Mouse (Mus musculus): ENCODE measurements at regions not wholly inside any gene's neighbourhood (a gene's known extent, or its start where the extent isn't known, plus 50 kb on each side); places are given as distances from the start of the nearest gene placed in this dataset.
"Not testable (repeated sequence)": the region's sequence is repeated elsewhere in the genome, so short reads cannot be mapped to it uniquely, and the experiment has no call there.

DNA sequence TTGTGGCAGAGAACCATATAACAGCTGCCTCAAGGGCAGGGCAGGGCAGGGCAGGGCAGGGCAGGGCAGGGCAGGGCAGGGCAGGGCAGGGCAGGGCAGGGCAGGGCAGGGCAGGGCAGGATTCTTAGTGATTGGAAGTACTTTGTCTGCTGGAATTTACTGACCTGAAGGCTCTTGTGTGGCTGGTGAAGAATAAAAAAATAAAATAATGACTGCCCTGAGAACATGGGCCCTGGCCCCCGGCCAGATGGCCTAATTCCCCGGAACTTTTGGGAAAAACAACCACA lies 169.3 kb downstream of the Qk start:
- not testable (repeated sequence) for H3K4me1 ChIP-seq (ENCODE audit: control insufficient read depth, insufficient read depth, low read length); H3K27ac ChIP-seq (ENCODE audit: insufficient read depth, low read length); H3K4me3 ChIP-seq (ENCODE audit: insufficient read depth, low read length)

DNA sequence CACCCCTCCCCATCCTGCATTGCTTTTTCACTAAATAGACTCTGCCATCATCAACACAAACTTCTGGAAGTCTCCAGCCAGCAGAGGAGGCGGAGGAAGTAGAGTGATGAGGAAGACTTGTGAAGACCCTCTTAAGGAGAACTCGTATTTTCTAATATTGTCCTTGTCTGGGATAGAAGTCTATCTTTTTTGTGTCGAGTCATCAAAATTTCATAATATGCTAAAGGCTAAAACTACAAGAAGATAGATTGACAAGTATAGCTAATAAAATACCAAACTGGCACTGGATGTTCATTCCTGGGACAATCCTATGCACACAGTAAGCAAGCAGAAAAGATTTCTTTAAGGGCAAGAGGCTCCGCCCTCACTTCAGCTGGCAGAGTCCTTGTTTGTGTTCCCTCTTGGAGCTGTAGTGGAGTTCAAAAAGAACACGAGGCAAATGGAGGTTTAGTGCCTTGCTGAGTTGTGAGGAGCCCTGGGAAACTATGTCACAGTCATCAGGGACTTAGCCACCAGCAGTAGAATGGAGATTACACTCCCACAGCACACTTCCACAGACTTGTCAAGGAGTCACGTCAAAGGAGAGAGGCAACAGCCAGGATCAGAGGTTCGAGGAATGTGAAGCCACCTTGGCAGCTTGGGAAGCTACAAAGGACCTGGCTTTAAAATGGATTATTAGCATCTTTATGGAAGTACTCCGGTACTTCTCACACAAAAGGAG lies 169.8 kb downstream of the Qk start:
- no peaks in the 10 kb centered on the region for H3K4me1 ChIP-seq (ENCODE audit: control insufficient read depth, insufficient read depth, low read length)
- no peak overlapping the region for H3K4me3 ChIP-seq (ENCODE audit: insufficient read depth, low read length)
- no peak overlapping the region for H3K27ac ChIP-seq (ENCODE audit: insufficient read depth, low read length)
- TF ChIP-seq CTCF (IDR thresholded peaks at IDR 0.05; ENCODE audit: borderline replicate concordance, insufficient read depth, low read length) (no peak), POLR2A (IDR thresholded peaks at IDR 0.05; ENCODE audit: low read depth, low read length) (no peak)

DNA sequence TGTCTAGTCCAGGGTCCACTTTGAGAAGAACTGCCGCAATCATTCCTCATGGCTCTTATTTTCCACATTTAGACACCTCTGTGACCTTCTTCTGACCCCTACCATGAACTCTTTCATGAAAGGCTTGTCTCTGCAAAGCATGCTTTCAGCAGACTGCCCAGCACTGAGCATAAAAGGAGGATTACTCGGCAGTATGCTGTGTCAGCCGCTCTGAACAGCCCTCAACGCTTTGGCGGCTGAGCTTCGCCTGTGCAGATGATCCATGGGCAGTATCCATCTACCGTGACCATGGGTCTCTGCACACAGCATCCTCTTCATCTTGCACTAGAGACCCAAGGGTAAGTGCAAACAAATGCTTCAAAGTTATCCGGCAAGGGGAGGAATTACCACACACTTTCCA lies 172.5 kb downstream of the Qk start:
- no peak overlapping the region for H3K4me3 ChIP-seq (ENCODE audit: insufficient read depth, low read length)
- no peaks in the 10 kb centered on the region for H3K4me1 ChIP-seq (ENCODE audit: control insufficient read depth, insufficient read depth, low read length)
- TF ChIP-seq POLR2A (IDR thresholded peaks at IDR 0.05; ENCODE audit: low read depth, low read length) = no peak
- no peak for TF ChIP-seq CTCF (IDR thresholded peaks at IDR 0.05; ENCODE audit: borderline replicate concordance, insufficient read depth, low read length)
- H3K27ac ChIP-seq (ENCODE audit: insufficient read depth, low read length) = no peak overlapping the region

DNA sequence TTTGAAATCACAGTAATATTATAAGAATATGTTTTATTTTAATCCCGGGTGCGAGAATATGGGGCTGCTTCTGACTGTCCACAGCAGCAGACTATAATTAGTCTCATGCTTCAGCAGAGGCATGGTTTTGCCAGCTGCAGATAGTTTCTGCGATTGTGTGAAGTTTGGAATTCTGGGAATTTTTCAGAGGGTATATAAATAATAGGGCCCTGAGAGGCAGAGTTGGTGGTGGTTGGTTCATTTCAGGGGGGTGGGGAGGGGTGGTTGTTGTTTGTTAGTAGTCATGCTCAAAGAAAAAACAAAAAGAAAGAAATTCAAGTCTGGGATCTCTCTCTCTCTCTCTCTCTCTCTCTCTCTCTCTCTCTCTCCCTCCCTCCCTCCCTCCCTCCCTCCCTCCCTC lies 173.1 kb downstream of the Qk start:
- H3K4me3 ChIP-seq (ENCODE audit: insufficient read depth, low read length) = no peak overlapping the region
- no peak overlapping the region for H3K27ac ChIP-seq (ENCODE audit: insufficient read depth, low read length)
- TF ChIP-seq POLR2A (IDR thresholded peaks at IDR 0.05; ENCODE audit: low read depth, low read length) (no peak), CTCF (IDR thresholded peaks at IDR 0.05; ENCODE audit: borderline replicate concordance, insufficient read depth, low read length) (no peak)

DNA sequence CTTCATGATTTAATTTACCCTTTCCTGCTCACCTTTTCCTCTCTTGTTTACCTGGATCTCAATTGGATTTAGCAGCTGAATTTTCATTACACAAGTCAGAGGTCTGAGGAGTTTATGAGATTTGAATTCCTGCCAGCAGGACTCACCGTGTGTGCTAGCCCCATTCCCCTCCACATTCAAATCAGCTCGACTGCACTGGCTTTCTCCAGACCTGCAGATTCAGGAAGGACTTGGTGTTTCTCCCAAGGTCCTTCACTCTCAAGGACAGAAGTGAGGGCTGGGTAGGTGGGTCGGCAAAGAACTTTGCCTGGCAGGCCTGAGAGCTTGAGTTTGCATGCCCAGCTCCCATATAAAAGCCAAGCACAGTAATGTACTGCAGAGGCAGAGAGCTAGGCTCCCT lies 180.8 kb downstream of the Qk start:
- no peak overlapping the region for H3K4me3 ChIP-seq (ENCODE audit: insufficient read depth, low read length)
- TF ChIP-seq CTCF (IDR thresholded peaks at IDR 0.05; ENCODE audit: borderline replicate concordance, insufficient read depth, low read length) = no peak
- TF ChIP-seq POLR2A (IDR thresholded peaks at IDR 0.05; ENCODE audit: low read depth, low read length) = no peak
- H3K4me1 ChIP-seq (ENCODE audit: control insufficient read depth, insufficient read depth, low read length) = no peaks in the 10 kb centered on the region
- no peak overlapping the region for H3K27ac ChIP-seq (ENCODE audit: insufficient read depth, low read length)

More for the DNA sequence above, 173.1 kb downstream of the Qk start:
- H3K4me1 ChIP-seq (ENCODE audit: control insufficient read depth, insufficient read depth, low read length) = no peaks in the 10 kb centered on the region

DNA sequence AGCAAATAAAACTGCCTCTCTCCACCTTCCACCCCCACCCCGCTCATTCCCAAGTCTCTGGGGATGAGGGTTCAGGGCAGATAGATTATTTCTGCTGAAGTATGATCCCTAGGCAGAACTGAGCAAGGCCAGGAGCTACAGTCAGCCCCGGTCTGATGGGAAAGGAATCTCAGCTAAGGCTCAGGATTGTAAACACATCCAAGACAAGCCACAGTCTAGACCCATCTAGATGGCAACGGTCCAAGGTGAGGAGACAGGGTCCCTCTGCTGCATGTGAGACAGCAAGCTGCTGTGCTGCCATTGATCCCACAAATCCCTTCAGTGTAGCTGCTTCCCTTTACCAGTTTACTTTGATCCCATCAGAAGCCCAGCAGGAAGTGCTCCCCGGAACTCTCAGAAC lies 181.3 kb downstream of the Qk start:
- H3K27ac ChIP-seq (ENCODE audit: insufficient read depth, low read length) = no peak overlapping the region
- no peak for TF ChIP-seq CTCF (IDR thresholded peaks at IDR 0.05; ENCODE audit: borderline replicate concordance, insufficient read depth, low read length)
- H3K4me1 ChIP-seq (ENCODE audit: control insufficient read depth, insufficient read depth, low read length) = no peaks in the 10 kb centered on the region
- H3K4me3 ChIP-seq (ENCODE audit: insufficient read depth, low read length) = no peak overlapping the region

DNA sequence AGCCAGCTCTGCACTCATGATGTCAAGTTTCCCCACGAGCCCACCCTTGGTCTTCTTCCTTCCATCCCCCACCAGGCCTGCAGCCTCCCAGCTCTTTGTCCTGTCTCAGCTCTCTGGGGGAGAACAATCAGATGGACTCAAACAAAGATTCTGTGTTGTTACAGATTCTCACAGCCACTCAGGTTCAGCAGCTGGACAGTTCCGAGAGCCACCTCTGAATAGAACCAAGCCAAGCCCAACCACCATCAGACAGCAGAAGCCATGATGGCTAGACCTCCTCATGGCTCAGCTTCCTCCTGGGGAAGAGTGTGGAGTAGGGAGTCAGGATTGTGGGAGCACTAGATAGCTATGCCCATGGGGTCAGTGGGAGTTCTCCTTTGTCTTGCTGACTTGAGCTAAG lies 184.5 kb downstream of the Qk start:
- H3K4me3 ChIP-seq (ENCODE audit: insufficient read depth, low read length) = no peak overlapping the region
- TF ChIP-seq POLR2A (IDR thresholded peaks at IDR 0.05; ENCODE audit: low read depth, low read length) = no peak
- TF ChIP-seq CTCF (IDR thresholded peaks at IDR 0.05; ENCODE audit: borderline replicate concordance, insufficient read depth, low read length) = no peak
- H3K4me1 ChIP-seq (ENCODE audit: control insufficient read depth, insufficient read depth, low read length) = no peaks in the 10 kb centered on the region
- H3K27ac ChIP-seq (ENCODE audit: insufficient read depth, low read length) = no peak overlapping the region

DNA sequence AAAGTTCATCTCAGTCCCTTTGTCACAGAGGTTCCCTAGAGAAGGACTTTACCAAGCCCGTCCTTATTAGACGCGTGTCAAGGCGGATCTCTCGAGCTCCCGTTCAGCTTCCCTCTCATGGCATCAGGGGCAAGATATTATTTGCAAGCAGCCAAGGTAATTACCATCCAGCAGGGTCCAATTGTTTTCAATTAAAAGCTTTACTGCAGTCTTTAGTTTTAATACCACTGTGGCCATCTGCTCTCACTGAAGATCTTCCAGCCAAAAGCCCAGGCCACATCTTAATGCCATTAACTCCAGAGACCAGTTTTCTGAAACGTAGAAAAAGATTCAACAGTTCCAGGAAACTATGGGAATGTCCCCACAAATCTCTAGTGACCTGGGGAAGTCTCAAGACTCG lies 191.1 kb downstream of the Qk start:
- H3K4me3 ChIP-seq (ENCODE audit: insufficient read depth, low read length) = no peak overlapping the region
- no peaks in the 10 kb centered on the region for H3K4me1 ChIP-seq (ENCODE audit: control insufficient read depth, insufficient read depth, low read length)
- H3K27ac ChIP-seq (ENCODE audit: insufficient read depth, low read length) = no peak overlapping the region
- TF ChIP-seq POLR2A (IDR thresholded peaks at IDR 0.05; ENCODE audit: low read depth, low read length) (no peak), CTCF (IDR thresholded peaks at IDR 0.05; ENCODE audit: borderline replicate concordance, insufficient read depth, low read length) (no peak)

DNA sequence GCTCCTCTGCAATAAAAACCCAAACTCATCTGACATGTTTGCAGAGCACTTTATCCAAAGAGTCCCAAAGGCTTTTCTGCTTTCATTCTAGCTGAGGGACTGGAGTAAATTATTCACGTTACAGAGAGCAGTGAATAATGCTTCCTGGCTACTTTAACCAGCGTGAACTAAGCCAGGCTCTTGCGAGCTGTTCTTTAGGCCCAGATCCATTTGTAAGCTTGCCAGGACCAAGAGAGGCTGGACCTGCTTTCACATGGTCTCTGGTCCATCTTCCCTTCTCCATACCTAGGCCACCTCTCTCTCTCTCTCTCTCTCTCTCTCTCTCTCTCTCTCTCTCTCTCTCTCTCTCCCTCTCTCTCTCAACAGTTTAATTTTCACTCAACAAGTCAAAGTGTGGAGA lies 197.2 kb downstream of the Qk start:
- no peak for TF ChIP-seq CTCF (IDR thresholded peaks at IDR 0.05; ENCODE audit: borderline replicate concordance, insufficient read depth, low read length)
- no peak for TF ChIP-seq POLR2A (IDR thresholded peaks at IDR 0.05; ENCODE audit: low read depth, low read length)

DNA sequence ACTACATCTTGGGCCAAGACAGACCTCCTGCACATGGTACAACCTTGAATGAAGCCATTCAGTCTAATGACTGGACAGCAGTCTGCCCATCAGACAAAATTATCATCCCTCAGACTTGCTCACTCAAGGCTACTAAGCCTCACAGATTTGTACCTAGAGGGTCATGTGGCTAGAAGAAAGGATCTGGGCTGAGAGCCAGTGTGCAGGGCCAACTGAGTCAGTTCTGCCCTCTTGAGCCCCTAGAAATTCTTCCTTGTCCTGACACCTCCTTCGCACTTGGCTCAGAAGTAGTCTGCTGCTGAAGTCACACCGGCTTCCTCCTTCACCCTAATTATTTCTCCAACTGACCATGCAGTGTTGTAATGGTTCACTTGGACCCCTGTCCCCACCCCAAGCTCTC lies 207.5 kb downstream of the Qk start:
- H3K4me1 ChIP-seq (ENCODE audit: control insufficient read depth, insufficient read depth, low read length) = no peaks in the 10 kb centered on the region
- H3K27ac ChIP-seq (ENCODE audit: insufficient read depth, low read length) = no peak overlapping the region
- TF ChIP-seq CTCF (IDR thresholded peaks at IDR 0.05; ENCODE audit: borderline replicate concordance, insufficient read depth, low read length) (no peak), POLR2A (IDR thresholded peaks at IDR 0.05; ENCODE audit: low read depth, low read length) (no peak)
- no peak overlapping the region for H3K4me3 ChIP-seq (ENCODE audit: insufficient read depth, low read length)

More for the DNA sequence above, 197.2 kb downstream of the Qk start:
- Histone ChIP-seq H3K27ac (ENCODE audit: insufficient read depth, low read length) (no peak overlapping the region), H3K4me3 (ENCODE audit: insufficient read depth, low read length) (no peak overlapping the region), H3K4me1 (ENCODE audit: control insufficient read depth, insufficient read depth, low read length) (no peaks in the 10 kb centered on the region)

DNA sequence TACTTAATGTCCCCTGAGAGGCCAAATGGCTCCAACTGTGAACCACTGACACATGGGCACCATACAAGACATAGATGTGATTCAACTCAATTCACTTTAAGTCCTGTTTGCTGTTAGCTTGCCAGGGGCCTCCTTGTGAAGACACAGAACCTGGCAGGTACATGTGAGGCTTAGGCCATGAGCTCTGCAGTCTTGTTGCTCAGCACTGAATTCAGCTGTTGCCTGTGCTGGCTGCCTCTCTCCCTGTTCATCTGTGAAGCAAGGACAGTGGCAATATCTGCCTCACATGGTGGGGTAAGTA lies 209.3 kb downstream of the Qk start:
- Histone ChIP-seq H3K4me3 (ENCODE audit: insufficient read depth, low read length) (no peak overlapping the region), H3K27ac (ENCODE audit: insufficient read depth, low read length) (no peak overlapping the region), H3K4me1 (ENCODE audit: control insufficient read depth, insufficient read depth, low read length) (no peaks in the 10 kb centered on the region)
- no peak for TF ChIP-seq POLR2A (IDR thresholded peaks at IDR 0.05; ENCODE audit: low read depth, low read length)
- TF ChIP-seq CTCF (IDR thresholded peaks at IDR 0.05; ENCODE audit: borderline replicate concordance, insufficient read depth, low read length) = no peak

Data from embryonic fibroblast, embryonic 13.5 days (primary cell).